Mouse (Mus musculus): ENCODE results near the gene Morc4. TPM values are rescaled to one million over a fixed set of nuclear protein-coding genes. Genes with fewer than 3 reads are reported as not detected.

Morc4 gene
- total and polyA plus RNA-seq, 3 experiments, result not detected

DNA sequence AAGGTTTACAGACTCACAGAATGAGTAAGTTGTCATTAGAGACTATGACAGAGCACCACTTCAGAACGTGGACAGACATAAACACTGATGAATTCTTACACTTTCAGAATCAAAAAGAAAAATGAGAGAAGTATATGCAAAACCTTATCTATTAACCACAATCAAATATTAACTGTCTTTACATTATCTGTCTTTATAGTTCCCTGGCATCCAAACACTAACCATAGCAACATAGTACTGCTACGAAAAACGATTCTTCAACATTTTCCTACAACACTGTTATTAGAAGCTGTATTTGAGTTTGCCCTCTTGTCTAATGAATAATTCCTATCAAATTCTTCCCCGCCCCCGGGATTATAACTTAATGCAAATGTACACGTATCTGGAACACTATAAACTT lies 30.4 kb downstream of the Morc4 start:
- H3K9ac ChIP-seq (ENCODE audit: insufficient read depth, low read depth), result no peak overlapping the region
- H3K9me3 ChIP-seq (replicated peaks; ENCODE audit: low read length), result no peaks in the 10 kb centered on the region
- no peaks in the 10 kb centered on the region for H3K27me3 ChIP-seq (replicated peaks)
- TF ChIP-seq ZC3H11A (IDR thresholded peaks at IDR 0.05; ENCODE audit: low read depth, low read length) (no peak), ZNF384 (IDR thresholded peaks at IDR 0.05; ENCODE audit: low read depth, low read length) (no peak), CTCF (conservative IDR thresholded peaks at IDR 0.05 in 1 of 2, IDR thresholded peaks at IDR 0.05 in 1 of 2; ENCODE audit: low read depth in 2 of 2, low read length in 2 of 2) (no peak), MYC (IDR thresholded peaks at IDR 0.05; ENCODE audit: low read depth, low read length) (no peak), ETS1 (conservative IDR thresholded peaks at IDR 0.05; ENCODE audit: low read depth, low read length) (no peak)
- H3K27ac ChIP-seq (ENCODE audit: insufficient read depth, low read depth), result no peak overlapping the region
- no peaks in the 10 kb centered on the region for H3K4me1 ChIP-seq (ENCODE audit: control insufficient read depth in 1 of 2, insufficient read depth in 2 of 2)
- no peaks in the 10 kb centered on the region for H3K36me3 ChIP-seq (replicated peaks in 1 of 2; ENCODE audit: control insufficient read depth in 1 of 2, insufficient read depth in 1 of 2, low read length in 1 of 2)
- dilution Hi-C loops (cut with MboI; ENCODE audit: extremely low pct_ligation_motif_present, extremely low pct_unique_long_range_greater_than_20kb, low sequenced_read_pairs), result no loop called here
- DNase-seq (ENCODE audit: extremely low read depth), result no peak
- in situ Hi-C loops (cut with MboI; ENCODE audit: low pct_ligation_motif_present, low pct_unique_long_range_greater_than_20kb, low sequenced_read_pairs), result no loop called here
- H3K4me3 ChIP-seq (replicated peaks in 1 of 3; ENCODE audit: low read depth in 2 of 3, low read length in 2 of 3, poor library complexity in 1 of 3), result no peak overlapping the region
- no peaks in the 10 kb centered on the region for H3K79me2 ChIP-seq (replicated peaks; ENCODE audit: control insufficient read depth, extremely low read depth, insufficient read depth, poor library complexity, severe bottlenecking)
- no peak overlapping the region for H3K4me2 ChIP-seq (ENCODE audit: insufficient read depth, low read depth, poor library complexity, severe bottlenecking)

DNA sequence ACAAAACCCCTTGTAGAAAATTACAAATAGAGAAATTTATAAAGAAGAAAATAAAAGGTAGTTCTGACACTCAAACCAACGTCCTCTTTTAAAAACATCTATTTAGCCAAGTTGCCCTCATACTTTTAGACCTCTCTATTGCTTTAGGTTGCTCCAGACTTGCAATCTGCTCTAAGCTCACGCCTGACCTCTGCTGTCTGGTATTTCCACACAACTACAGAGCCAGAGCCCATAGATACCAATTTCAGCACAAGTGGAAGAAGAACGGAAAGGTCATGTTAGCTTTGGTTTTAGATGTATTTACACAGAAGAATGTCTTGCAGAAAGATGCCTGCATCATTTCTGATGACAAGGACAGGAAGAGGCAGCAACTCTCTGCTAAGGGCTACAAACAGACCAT lies 32.4 kb downstream of the Morc4 start:
- no peak overlapping the region for H3K4me3 ChIP-seq (replicated peaks in 1 of 3; ENCODE audit: low read depth in 2 of 3, low read length in 2 of 3, poor library complexity in 1 of 3)
- in situ Hi-C loops (cut with MboI; ENCODE audit: low pct_ligation_motif_present, low pct_unique_long_range_greater_than_20kb, low sequenced_read_pairs), result loop anchor here (10.0 kb wide), 1 partner anchor 64 kb away; no protein-coding TSS in a partner anchor
- H3K27ac ChIP-seq (ENCODE audit: insufficient read depth, low read depth), result no peak overlapping the region
- dilution Hi-C loops (cut with MboI; ENCODE audit: extremely low pct_ligation_motif_present, extremely low pct_unique_long_range_greater_than_20kb, low sequenced_read_pairs), result no loop called here
- no peak overlapping the region for H3K9ac ChIP-seq (ENCODE audit: insufficient read depth, low read depth)
- no peak for DNase-seq (ENCODE audit: extremely low read depth)
- H3K4me2 ChIP-seq (ENCODE audit: insufficient read depth, low read depth, poor library complexity, severe bottlenecking), result no peak overlapping the region
- no peaks in the 10 kb centered on the region for H3K27me3 ChIP-seq (replicated peaks)
- no peaks in the 10 kb centered on the region for H3K4me1 ChIP-seq (ENCODE audit: control insufficient read depth in 1 of 2, insufficient read depth in 2 of 2)
- no peaks in the 10 kb centered on the region for H3K9me3 ChIP-seq (replicated peaks; ENCODE audit: low read length)
- H3K36me3 ChIP-seq (replicated peaks in 1 of 2; ENCODE audit: control insufficient read depth in 1 of 2, insufficient read depth in 1 of 2, low read length in 1 of 2), result no peaks in the 10 kb centered on the region
- H3K79me2 ChIP-seq (replicated peaks; ENCODE audit: control insufficient read depth, extremely low read depth, insufficient read depth, poor library complexity, severe bottlenecking), result no peaks in the 10 kb centered on the region
- TF ChIP-seq IRF4 (IDR thresholded peaks at IDR 0.05; ENCODE audit: low read depth, low read length) (no peak), POLR2A (IDR thresholded peaks at IDR 0.05; ENCODE audit: low read depth, low read length) (no peak), CHD1 (IDR thresholded peaks at IDR 0.05; ENCODE audit: low read depth, low read length) (no peak), TBP (conservative IDR thresholded peaks at IDR 0.05; ENCODE audit: low read depth, low read length) (no peak), MAZ (IDR thresholded peaks at IDR 0.05; ENCODE audit: low read depth, low read length) (no peak), CTCF (conservative IDR thresholded peaks at IDR 0.05 in 1 of 2, IDR thresholded peaks at IDR 0.05 in 1 of 2; ENCODE audit: low read depth in 2 of 2, low read length in 2 of 2) (peak in 1 of 2 experiments; percentile 35; a peak in 2 of 4 replicates), KAT2A (IDR thresholded peaks at IDR 0.05; ENCODE audit: insufficient replicate concordance, low read length) (no peak)

DNA sequence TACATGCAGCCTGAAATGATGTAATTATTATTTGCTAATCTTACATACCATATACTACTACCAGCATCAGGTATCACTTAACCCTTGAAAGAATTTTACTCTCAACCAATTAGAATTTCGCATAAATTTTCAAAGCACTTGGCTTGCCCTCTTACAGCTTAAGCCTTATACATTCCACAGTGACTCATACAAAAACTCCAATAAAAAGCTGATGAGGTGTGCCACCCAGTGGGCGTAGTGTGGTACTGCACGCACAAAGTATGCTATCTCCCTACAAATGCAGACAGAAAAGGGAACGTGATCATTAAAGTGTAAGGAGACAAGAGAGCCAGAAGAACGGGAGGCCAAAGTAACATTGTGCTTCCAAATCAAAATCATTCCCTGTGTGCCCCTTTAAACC lies 39.0 kb downstream of the Morc4 start:
- Histone ChIP-seq H3K36me3 (replicated peaks in 1 of 2; ENCODE audit: control insufficient read depth in 1 of 2, insufficient read depth in 1 of 2, low read length in 1 of 2) (no peaks in the 10 kb centered on the region), H3K4me1 (ENCODE audit: control insufficient read depth in 1 of 2, insufficient read depth in 2 of 2) (no peaks in the 10 kb centered on the region), H3K27me3 (replicated peaks) (no peaks in the 10 kb centered on the region), H3K9ac (ENCODE audit: insufficient read depth, low read depth) (no peak overlapping the region), H3K4me3 (replicated peaks in 1 of 3; ENCODE audit: low read depth in 2 of 3, low read length in 2 of 3, poor library complexity in 1 of 3) (no peak overlapping the region), H3K79me2 (replicated peaks; ENCODE audit: control insufficient read depth, extremely low read depth, insufficient read depth, poor library complexity, severe bottlenecking) (no peaks in the 10 kb centered on the region), H3K27ac (ENCODE audit: insufficient read depth, low read depth) (no peak overlapping the region), H3K9me3 (replicated peaks; ENCODE audit: low read length) (no peaks in the 10 kb centered on the region), H3K4me2 (ENCODE audit: insufficient read depth, low read depth, poor library complexity, severe bottlenecking) (no peak overlapping the region)
- dilution Hi-C loops (cut with MboI; ENCODE audit: extremely low pct_ligation_motif_present, extremely low pct_unique_long_range_greater_than_20kb, low sequenced_read_pairs), result no loop called here
- in situ Hi-C loops (cut with MboI; ENCODE audit: low pct_ligation_motif_present, low pct_unique_long_range_greater_than_20kb, low sequenced_read_pairs), result loop anchor here (10.0 kb wide), 1 partner anchor 58 kb away; no protein-coding TSS in a partner anchor
- peak; percentile 53 for DNase-seq (ENCODE audit: extremely low read depth)
- TF ChIP-seq RAD21 (IDR thresholded peaks at IDR 0.05; ENCODE audit: low read depth, low read length) (peak; percentile 75), USF1 (IDR thresholded peaks at IDR 0.05; ENCODE audit: low read depth, low read length) (no peak), ETS1 (conservative IDR thresholded peaks at IDR 0.05; ENCODE audit: low read depth, low read length) (no peak), POLR2A (IDR thresholded peaks at IDR 0.05; ENCODE audit: low read depth, low read length) (no peak), NELFE (IDR thresholded peaks at IDR 0.05; ENCODE audit: low read depth, low read length) (peak; percentile 35; the same call in 1 of the 2 replicates), MEF2A (IDR thresholded peaks at IDR 0.05; ENCODE audit: borderline replicate concordance, low read depth, low read length) (no peak), BHLHE40 (IDR thresholded peaks at IDR 0.05; ENCODE audit: low read depth, low read length) (no peak), ZC3H11A (IDR thresholded peaks at IDR 0.05; ENCODE audit: low read depth, low read length) (peak; percentile 49), CHD1 (IDR thresholded peaks at IDR 0.05; ENCODE audit: low read depth, low read length) (no peak), CHD2 (IDR thresholded peaks at IDR 0.05; ENCODE audit: low read length) (no peak), CTCF (conservative IDR thresholded peaks at IDR 0.05 in 1 of 2, IDR thresholded peaks at IDR 0.05 in 1 of 2; ENCODE audit: low read depth in 2 of 2, low read length in 2 of 2) (peak; percentile 25 to 82; a peak in 3 of 4 replicates), HCFC1 (IDR thresholded peaks at IDR 0.05; ENCODE audit: low read depth, low read length) (no peak), PAX5 (IDR thresholded peaks at IDR 0.05; ENCODE audit: low read length) (no peak), MAZ (IDR thresholded peaks at IDR 0.05; ENCODE audit: low read depth, low read length) (no peak), KAT2A (IDR thresholded peaks at IDR 0.05; ENCODE audit: insufficient replicate concordance, low read length) (no peak), TCF12 (IDR thresholded peaks at IDR 0.05; ENCODE audit: low read depth, low read length) (no peak), GABPA (IDR thresholded peaks at IDR 0.05; ENCODE audit: insufficient replicate concordance, low read depth, low read length) (no peak), JUND (conservative IDR thresholded peaks at IDR 0.05; ENCODE audit: low read depth, low read length) (peak; percentile 56; the same call in 1 of the 2 replicates), UBTF (IDR thresholded peaks at IDR 0.05; ENCODE audit: low read depth, low read length) (no peak), JUN (IDR thresholded peaks at IDR 0.05; ENCODE audit: insufficient read depth, low read depth, low read length) (no peak)
